Mouse (Mus musculus) thymus, postnatal 36 days (tissue): Measurements from ENCODE around the gene Mum1.
"Not testable (repeated sequence)": the region's sequence is repeated elsewhere in the genome, so short reads cannot be mapped to it uniquely, and the experiment has no call there.

ENCODE experiments used
- DNase-seq, 2 experiments: peaks; one replicate each; pipeline ENCODE4 v3.0.0; 2022; ENCODE audit warnings: mixed read lengths in 2 of 2

Gene Mum1

GRCm38 (mm10) chr10:80208841-80209371 is 17.3 kb upstream of the Mum1 start:
- DNase-seq = no peak

GRCm38 (mm10) chr10:80211547-80212103 is 14.6 kb upstream of the Mum1 start:
- not testable (repeated sequence) for DNase-seq

- no peak for DNase-seq
Observed at GRCm38 (mm10) chr10:80215048-80215772, 11.0 kb upstream of the Mum1 start.

- no peak for DNase-seq
Observed at GRCm38 (mm10) chr10:80220676-80221075, 5.6 kb upstream of the Mum1 start.

GRCm38 (mm10) chr10:80223137-80223536 is 3.1 kb upstream of the Mum1 start:
- DNase-seq = not testable (repeated sequence)

DNA sequence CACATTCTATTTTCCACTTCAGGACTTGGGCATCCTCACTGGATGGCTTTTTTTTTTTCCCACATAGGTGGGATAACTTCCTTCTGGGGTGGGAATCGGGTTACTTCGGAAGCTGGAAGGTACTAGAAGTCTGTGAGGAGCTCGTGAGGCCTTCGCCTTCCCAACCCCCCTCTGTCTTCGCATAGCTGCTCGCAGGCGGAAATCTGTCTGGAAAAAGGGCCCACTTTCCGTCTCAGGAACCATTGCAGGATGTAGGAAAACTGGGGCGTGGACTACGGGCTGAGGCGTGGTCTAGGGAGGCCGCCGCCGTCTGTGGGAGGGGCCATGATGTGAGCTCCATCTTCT is 191 bp upstream of the Mum1 start:
- DNase-seq = no peak

GRCm38 (mm10) chr10:80227166-80227539 is 919 bp downstream of the Mum1 start:
- no peak for DNase-seq

DNA sequence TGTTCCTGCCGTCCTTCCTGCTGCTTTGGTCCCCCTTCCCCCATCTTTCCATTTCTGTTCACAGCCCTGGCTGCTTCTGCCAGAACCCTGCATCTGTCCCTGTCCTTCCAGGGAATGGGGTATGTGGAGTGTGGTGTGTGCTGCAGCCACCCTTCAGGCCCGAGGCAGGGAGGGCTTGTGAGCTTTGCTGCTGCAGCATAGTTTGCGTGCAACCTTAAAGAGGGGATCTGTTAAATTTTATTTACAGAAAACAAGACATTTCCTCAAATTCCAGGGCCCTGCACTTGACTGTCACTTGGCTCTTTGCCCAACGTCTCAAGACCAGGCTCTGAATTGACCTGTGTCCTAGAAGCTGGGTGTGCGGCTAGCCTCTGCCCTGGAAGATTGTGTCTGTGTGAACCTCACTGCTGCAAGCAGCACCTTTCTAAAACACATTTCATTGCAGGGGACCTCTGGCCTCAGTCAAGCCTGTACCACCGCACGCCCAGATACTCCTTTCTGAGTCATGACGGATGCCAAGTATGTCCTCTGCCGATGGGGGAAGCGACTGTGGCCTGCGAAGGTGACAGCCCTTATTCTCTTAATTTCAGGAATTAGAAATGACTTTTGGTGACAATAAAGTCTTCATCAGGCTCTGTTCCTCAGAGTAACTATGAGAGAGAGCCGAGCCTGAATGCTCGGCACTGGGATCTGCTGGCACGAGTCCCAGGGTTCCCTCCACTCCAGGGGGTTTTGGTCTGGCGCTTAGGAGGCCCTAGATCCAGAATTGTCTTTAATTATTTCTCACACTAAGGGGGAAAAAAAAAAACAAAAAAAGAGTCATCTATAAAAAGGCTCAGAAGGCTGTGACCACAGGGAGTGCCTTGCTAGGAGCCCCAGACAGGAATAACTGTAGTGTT is 1.9 kb downstream of the Mum1 start:
- no peak for DNase-seq

- no peak for DNase-seq
Observed at GRCm38 (mm10) chr10:80236145-80236825, 10.1 kb downstream of the Mum1 start.

DNA sequence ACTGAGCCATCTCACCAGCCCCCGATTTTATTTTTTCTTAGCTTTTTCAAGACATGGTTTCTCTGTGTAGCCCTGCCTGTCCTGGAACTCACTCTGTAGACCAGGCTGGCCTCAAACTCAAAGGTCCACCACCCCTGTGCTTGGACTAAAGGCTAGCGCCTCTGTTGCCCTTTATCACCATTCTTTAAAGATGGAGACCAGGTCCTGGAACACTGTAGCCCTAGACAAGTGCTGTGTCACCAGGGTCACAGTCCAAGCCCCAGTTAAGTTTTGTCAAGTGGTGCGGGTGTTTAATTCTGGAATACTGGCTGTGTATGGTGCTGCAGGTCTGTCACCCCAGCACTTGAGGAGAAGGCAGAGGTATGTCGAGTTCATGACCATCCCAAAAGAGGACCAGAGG is 10.8 kb downstream of the Mum1 start:
- no peak for DNase-seq

DNA sequence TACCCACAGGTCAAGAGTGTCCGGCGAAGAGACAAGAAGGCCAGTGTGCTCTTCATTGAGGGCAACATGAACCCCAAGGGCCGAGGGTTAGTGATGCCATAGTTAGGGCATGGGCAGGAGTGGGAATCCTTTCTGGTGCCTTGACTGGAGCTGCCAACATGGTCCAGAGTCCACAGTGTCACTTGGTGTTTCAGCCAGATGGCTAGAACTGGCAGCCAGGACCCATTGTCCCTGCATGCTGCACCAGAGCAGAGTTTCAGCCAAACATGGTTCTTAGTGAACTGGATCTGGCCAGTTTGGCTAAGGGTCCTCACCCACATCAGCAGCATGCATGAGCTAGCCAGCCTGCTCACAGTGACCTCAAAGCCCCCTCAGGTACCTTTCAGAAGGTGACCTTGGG is 12.1 kb downstream of the Mum1 start:
- DNase-seq = no peak

DNA sequence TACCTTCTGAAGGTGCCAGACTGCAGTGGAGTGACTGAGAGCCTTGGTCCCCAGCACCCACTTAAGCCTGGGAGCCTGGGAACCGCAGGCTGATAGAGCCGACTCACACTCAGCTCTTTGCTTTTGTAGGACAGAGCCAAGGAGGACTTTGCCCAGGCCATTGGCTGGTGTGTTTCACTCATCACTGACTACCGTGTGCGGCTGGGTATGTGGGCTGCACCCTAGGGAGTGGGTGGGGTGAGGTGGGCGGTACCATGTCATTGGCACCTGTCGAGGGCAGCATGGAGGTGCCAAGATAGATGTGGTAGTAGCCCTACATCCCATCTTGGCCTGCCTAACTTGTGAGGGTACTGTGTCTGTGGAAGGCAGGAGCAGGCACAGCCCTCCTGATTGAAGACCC is 13.6 kb downstream of the Mum1 start:
- no peak for DNase-seq

- DNase-seq = no peak
Observed at GRCm38 (mm10) chr10:80242088-80242487, 15.9 kb downstream of the Mum1 start.

GRCm38 (mm10) chr10:80242607-80243006 is 16.4 kb downstream of the Mum1 start:
- no peak for DNase-seq

GRCm38 (mm10) chr10:80244791-80245399 is 18.7 kb downstream of the Mum1 start:
- no peak for DNase-seq

- peak; percentile 66 to 71 for DNase-seq
Observed at GRCm38 (mm10) chr10:80245600-80245999, 19.4 kb downstream of the Mum1 start.

DNA sequence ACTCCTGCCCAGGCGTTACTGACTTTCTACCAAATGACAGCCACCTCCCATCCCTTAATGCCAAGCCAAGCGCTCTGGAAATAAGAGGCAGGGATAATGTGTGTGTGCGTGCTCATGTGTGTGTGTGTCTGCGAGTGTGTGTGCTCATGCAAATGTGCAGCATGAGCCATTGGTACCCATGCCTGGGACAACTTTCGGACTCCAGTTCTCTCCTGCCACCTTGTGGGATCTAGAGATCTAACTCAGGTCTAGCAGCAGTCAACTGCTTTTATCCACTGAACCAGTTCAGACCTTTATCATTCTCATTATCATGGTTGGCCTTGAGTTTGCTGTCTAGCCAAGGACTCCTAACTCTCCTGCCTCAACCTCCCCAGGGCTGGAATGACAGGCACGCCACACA is 21.6 kb downstream of the Mum1 start:
- DNase-seq = no peak

- DNase-seq = not testable (repeated sequence)
Observed at GRCm38 (mm10) chr10:80248437-80248836, 22.2 kb downstream of the Mum1 start.

DNA sequence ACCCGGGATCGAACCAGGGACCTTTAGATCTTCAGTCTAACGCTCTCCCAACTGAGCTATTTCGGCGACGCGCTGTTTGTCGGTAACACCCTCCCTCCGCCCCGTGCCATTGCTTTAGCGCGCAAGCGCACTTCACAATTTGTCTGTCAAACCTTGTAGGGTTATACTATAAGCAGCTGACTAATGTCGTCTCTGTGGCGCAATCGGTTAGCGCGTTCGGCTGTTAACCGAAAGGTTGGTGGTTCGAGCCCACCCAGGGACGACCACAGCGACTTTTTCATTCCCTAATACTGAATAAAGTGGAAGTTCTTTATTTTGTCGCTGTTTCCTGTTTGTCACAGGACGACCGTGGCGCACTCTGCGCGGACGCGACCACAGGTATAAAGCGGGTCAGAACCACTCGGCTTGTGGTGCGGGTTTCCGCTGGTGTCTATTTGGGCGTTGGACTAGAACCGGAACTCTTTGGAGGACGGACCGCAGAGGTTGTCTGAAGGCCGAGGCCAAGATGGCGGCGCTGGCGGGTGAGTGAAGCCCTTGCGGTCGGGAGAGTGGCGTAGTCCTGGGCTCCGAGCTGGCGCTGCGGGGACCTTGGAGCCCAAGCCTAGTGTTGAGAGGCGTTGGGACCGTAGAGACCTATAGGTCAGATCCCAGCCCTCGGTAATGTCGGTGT is 22.9 kb downstream of the Mum1 start, which contains the start of gene Ndufs7:
TSS of gene Ndufs7 (plus strand) at position 151 of the 670 bp plus-strand sequence.
- peak; percentile 93 to 94 for DNase-seq

DNA sequence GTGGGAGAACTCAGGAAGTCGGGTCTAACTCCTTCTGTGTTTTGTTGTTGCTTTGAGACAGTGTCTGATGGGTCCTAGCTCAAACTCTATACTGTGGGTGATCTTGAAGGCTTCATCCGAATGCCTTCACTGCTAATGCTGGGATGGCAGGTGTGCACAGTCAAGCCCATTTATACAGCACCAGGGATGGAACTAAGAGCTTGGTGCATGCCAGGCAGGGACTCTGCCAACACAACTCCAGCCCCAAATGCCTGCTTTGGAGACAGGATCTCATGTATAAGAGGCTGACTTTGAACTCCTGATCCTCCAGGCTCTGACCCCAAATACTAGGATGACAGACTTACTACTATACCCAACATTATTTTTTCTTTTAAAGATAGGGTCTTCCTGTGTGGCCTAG is 23.8 kb downstream of the Mum1 start:
- DNase-seq = no peak

DNA sequence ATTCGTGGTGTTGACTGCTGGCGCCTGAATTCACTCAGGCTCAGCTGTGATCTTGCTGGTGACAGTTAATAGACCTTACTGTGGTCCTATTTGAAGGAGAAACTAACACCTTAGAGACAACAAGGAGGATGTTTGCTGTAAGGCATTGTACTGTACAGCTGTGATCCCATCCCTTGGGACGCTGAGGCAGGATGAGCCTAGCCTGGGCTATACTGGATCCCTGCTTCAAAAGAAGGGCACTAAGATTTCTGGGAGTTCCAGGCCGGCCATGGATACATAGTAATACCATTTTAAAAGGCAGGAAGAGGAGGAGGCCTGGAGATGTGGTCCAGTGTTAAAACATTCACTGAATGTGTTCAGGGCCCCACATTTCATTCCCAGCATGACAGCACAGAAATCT is 24.3 kb downstream of the Mum1 start:
- DNase-seq = no peak

- DNase-seq = no peak
Observed at GRCm38 (mm10) chr10:80252011-80252410, 25.8 kb downstream of the Mum1 start.
